Mouse (Mus musculus) C2C12 (cell line): Measurements from ENCODE around the gene Acsf3.

Source experiments
- CEBPB ChIP-seq: IDR thresholded peaks from one replicate; pipeline ENCODE4 v1.6.1; 2011; ENCODE audit warnings: low read depth, mild to moderate bottlenecking, control low read depth, moderate library complexity
- CTCF ChIP-seq: IDR thresholded peaks from one replicate; pipeline ENCODE4 v1.5.1; 2011; ENCODE audit not compliant: control insufficient read depth, insufficient read depth, insufficient read length
- MAX ChIP-seq: IDR thresholded peaks from one replicate; pipeline ENCODE4 v1.6.1; 2011; ENCODE audit warnings: mild to moderate bottlenecking, control low read depth
- MYOD1 ChIP-seq: IDR thresholded peaks from one replicate; pipeline ENCODE4 v1.6.1; 2011; ENCODE audit warnings: low read depth; ENCODE audit not compliant: control insufficient read depth, insufficient read length
- MYOG ChIP-seq: IDR thresholded peaks from one replicate; pipeline ENCODE4 v1.6.1; 2011; ENCODE audit not compliant: control insufficient read depth, insufficient read length; ENCODE audit errors: extremely low read depth
- USF1 ChIP-seq: IDR thresholded peaks from one replicate; pipeline ENCODE4 v1.6.1; 2011; ENCODE audit warnings: low read depth, mild to moderate bottlenecking, control low read depth, moderate library complexity

DNA sequence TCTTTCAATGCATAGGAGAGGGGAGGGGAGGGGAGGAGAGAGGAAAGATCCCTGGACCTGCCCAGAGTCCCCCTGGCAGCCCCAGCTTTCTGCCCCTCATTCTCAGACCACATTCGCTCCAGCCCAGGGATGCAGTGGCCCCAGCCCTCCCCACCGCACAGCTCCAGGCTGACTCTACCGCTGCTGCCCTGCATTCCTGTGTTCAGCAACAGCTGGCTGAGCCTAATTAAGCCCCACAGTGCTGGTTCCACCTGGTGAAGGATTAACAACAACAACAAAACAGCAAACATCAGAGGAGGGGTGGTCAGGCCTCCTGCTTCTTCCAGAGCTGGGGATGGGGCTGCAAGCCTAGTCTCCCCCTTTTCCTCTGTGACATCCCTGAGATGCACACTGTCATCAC lies 46.7 kb upstream of the Acsf3 start:
- TF ChIP-seq USF1 (no peak), CTCF (no peak), MYOG (no peak), MYOD1 (no peak), MAX (no peak), CEBPB (no peak)
